Mouse (Mus musculus): ENCODE data around the gene Sun1. TPM values are rescaled to one million over a fixed set of nuclear protein-coding genes. Genes with fewer than 3 reads are reported as not detected.

The Sun1 gene
- polyA plus RNA-seq, 1 experiment from 2014 or later = 35.0 TPM

GRCm38 (mm10) chr5:139211737-139212385, 11.4 kb downstream of the Sun1 start:
- no peak overlapping the region for H3K27ac ChIP-seq
- H3K4me2 ChIP-seq (ENCODE audit: low read length) = no peak overlapping the region
- WGBS = 91% methylated on average over 11 of the region's 11 CpGs
- H3K9ac ChIP-seq (ENCODE audit: low read depth, low read length) = no peak overlapping the region
- H3K36me3 ChIP-seq (ENCODE audit: insufficient read depth, low read length) = peaks cover 12% of the 10 kb centered on the region; the same call in 1 of the 2 replicates
- no peak for TF ChIP-seq CTCF (IDR thresholded peaks at IDR 0.05; ENCODE audit: low read depth)
- no peak for ATAC-seq (replicated peaks; ENCODE audit: low FRiP score, low read depth)
- DNase-seq (ENCODE audit: low spot score) = no peak
- no peaks in the 10 kb centered on the region for H3K27me3 ChIP-seq (ENCODE audit: insufficient read depth, low read length)
- H3K9me3 ChIP-seq (replicated peaks; ENCODE audit: low read length) = no peaks in the 10 kb centered on the region
- no peaks in the 10 kb centered on the region for H3K4me1 ChIP-seq (replicated peaks; ENCODE audit: insufficient read depth, low read length)
- H3K4me3 ChIP-seq (replicated peaks; ENCODE audit: low read depth, low read length) = no peak overlapping the region

- no peak for TF ChIP-seq CTCF (IDR thresholded peaks at IDR 0.05; ENCODE audit: low read depth)
- Histone ChIP-seq H3K9ac (ENCODE audit: low read depth, low read length) (no peak overlapping the region), H3K9me3 (replicated peaks; ENCODE audit: low read length) (no peaks in the 10 kb centered on the region), H3K4me1 (replicated peaks; ENCODE audit: insufficient read depth, low read length) (no peaks in the 10 kb centered on the region), H3K27ac (no peak overlapping the region), H3K27me3 (ENCODE audit: insufficient read depth, low read length) (no peaks in the 10 kb centered on the region), H3K4me3 (replicated peaks; ENCODE audit: low read depth, low read length) (no peak overlapping the region), H3K4me2 (ENCODE audit: low read length) (no peak overlapping the region), H3K36me3 (ENCODE audit: insufficient read depth, low read length) (peaks cover 13% of the 10 kb centered on the region; the same call in 1 of the 2 replicates)
- ATAC-seq (replicated peaks; ENCODE audit: low FRiP score, low read depth) (no peak), DNase-seq (ENCODE audit: low spot score) (no peak)
Observed at GRCm38 (mm10) chr5:139214298-139214697, 13.9 kb downstream of the Sun1 start.

GRCm38 (mm10) chr5:139215184-139215583, 14.7 kb downstream of the Sun1 start:
- ATAC-seq (replicated peaks; ENCODE audit: low FRiP score, low read depth) (no peak), DNase-seq (ENCODE audit: low spot score) (no peak)
- 97% methylated on average over 5 of the region's 5 CpGs for WGBS
- H3K27me3 ChIP-seq (ENCODE audit: insufficient read depth, low read length) = no peaks in the 10 kb centered on the region
- TF ChIP-seq CTCF (IDR thresholded peaks at IDR 0.05; ENCODE audit: low read depth) = no peak
- H3K4me1 ChIP-seq (replicated peaks; ENCODE audit: insufficient read depth, low read length) = no peaks in the 10 kb centered on the region
- H3K9me3 ChIP-seq (replicated peaks; ENCODE audit: low read length) = no peaks in the 10 kb centered on the region
- no peak overlapping the region for H3K27ac ChIP-seq
- peaks cover 16% of the 10 kb centered on the region; the same call in 1 of the 2 replicates for H3K36me3 ChIP-seq (ENCODE audit: insufficient read depth, low read length)
- H3K4me2 ChIP-seq (ENCODE audit: low read length) = no peak overlapping the region
- H3K4me3 ChIP-seq (replicated peaks; ENCODE audit: low read depth, low read length) = no peak overlapping the region
- no peak overlapping the region for H3K9ac ChIP-seq (ENCODE audit: low read depth, low read length)

- Histone ChIP-seq H3K9me3 (replicated peaks; ENCODE audit: low read length) (no peaks in the 10 kb centered on the region), H3K4me1 (replicated peaks; ENCODE audit: insufficient read depth, low read length) (no peaks in the 10 kb centered on the region), H3K4me3 (replicated peaks; ENCODE audit: low read depth, low read length) (no peak overlapping the region), H3K36me3 (ENCODE audit: insufficient read depth, low read length) (peaks cover 12% of the 10 kb centered on the region; the same call in 1 of the 2 replicates), H3K9ac (ENCODE audit: low read depth, low read length) (no peak overlapping the region), H3K27me3 (ENCODE audit: insufficient read depth, low read length) (no peaks in the 10 kb centered on the region), H3K27ac (no peak overlapping the region), H3K4me2 (ENCODE audit: low read length) (no peak overlapping the region)
- no peak for ATAC-seq (replicated peaks; ENCODE audit: low FRiP score, low read depth)
- DNase-seq (ENCODE audit: low spot score) = no peak
- no peak for TF ChIP-seq CTCF (IDR thresholded peaks at IDR 0.05; ENCODE audit: low read depth)
- 88% methylated on average over 2 of the region's 2 CpGs for WGBS
Observed at GRCm38 (mm10) chr5:139216121-139216520, 15.7 kb downstream of the Sun1 start.

- H3K9me3 ChIP-seq (replicated peaks; ENCODE audit: low read length) = no peaks in the 10 kb centered on the region
Observed at GRCm38 (mm10) chr5:139216774-139217173, 16.3 kb downstream of the Sun1 start.

GRCm38 (mm10) chr5:139220006-139220515, 19.6 kb downstream of the Sun1 start:
- ATAC-seq (replicated peaks; ENCODE audit: low FRiP score, low read depth) (no peak), DNase-seq (ENCODE audit: low spot score) (no peak)
- no peak for TF ChIP-seq CTCF (IDR thresholded peaks at IDR 0.05; ENCODE audit: low read depth)
- Histone ChIP-seq H3K9me3 (replicated peaks; ENCODE audit: low read length) (no peaks in the 10 kb centered on the region), H3K4me1 (replicated peaks; ENCODE audit: insufficient read depth, low read length) (no peaks in the 10 kb centered on the region), H3K27me3 (ENCODE audit: insufficient read depth, low read length) (no peaks in the 10 kb centered on the region), H3K36me3 (ENCODE audit: insufficient read depth, low read length) (peaks cover 25% of the 10 kb centered on the region), H3K4me2 (ENCODE audit: low read length) (no peak overlapping the region), H3K4me3 (replicated peaks; ENCODE audit: low read depth, low read length) (no peak overlapping the region), H3K27ac (no peak overlapping the region), H3K9ac (ENCODE audit: low read depth, low read length) (no peak overlapping the region)
- 82% methylated on average over 4 of the region's 4 CpGs for WGBS

More at GRCm38 (mm10) chr5:139216774-139217173, 16.3 kb downstream of the Sun1 start:
- ATAC-seq (replicated peaks; ENCODE audit: low FRiP score, low read depth) (no peak), DNase-seq (ENCODE audit: low spot score) (no peak)
- Histone ChIP-seq H3K27me3 (ENCODE audit: insufficient read depth, low read length) (no peaks in the 10 kb centered on the region), H3K27ac (no peak overlapping the region), H3K4me1 (replicated peaks; ENCODE audit: insufficient read depth, low read length) (no peaks in the 10 kb centered on the region), H3K9ac (ENCODE audit: low read depth, low read length) (no peak overlapping the region), H3K36me3 (ENCODE audit: insufficient read depth, low read length) (peaks cover 12% of the 10 kb centered on the region; the same call in 1 of the 2 replicates), H3K4me2 (ENCODE audit: low read length) (no peak overlapping the region), H3K4me3 (replicated peaks; ENCODE audit: low read depth, low read length) (no peak overlapping the region)
- 80% methylated on average over 3 of the region's 3 CpGs for WGBS
- TF ChIP-seq CTCF (IDR thresholded peaks at IDR 0.05; ENCODE audit: low read depth) = no peak
